Mouse (Mus musculus) spleen, postnatal 14 days (tissue): ENCODE data around the gene Lingo2.
"Not testable (repeated sequence)": the region's sequence is repeated elsewhere in the genome, so short reads cannot be mapped to it uniquely, and the experiment has no call there.

Experiments
- DNase-seq, 2 experiments: peaks; one replicate each; pipeline ENCODE4 v3.0.0; 2021 to 2022; ENCODE audit warnings: low spot score in 2 of 2

Gene Lingo2

DNA sequence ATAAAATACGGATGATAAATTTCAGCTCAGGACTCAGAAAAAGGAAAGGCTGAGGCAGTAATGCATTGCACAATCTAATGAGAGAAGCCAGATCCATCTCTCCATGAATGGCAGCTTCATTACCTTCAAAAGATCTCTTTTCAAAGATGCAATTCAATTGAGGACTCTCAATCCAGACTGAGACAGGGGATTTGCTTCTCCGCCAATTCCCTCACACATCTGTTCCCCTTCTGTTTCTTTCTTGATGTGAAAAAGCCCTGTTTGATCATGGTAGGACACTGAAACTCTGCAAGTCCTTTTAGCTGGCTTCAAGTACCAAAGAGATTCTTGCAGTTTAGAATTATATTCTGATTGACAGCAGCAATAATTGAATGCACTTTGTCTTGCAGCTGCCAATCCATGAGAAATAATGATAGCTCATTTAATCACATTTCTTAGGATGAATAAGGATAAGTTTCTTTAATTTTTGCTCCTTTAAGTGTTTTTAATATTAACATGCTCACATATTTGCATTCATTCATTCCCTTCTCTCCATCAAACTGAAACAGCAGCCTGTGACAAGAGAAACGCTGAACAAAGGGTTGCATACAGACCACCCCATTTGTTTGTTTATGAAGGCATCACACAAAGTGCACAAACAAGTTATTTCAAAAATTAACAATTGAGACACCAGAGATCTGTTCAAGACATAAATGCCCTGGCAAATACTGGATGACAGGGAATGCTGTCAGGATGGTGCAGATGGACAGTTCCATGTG, 870.3 kb downstream of the Lingo2 start:
- DNase-seq: no peak

DNA sequence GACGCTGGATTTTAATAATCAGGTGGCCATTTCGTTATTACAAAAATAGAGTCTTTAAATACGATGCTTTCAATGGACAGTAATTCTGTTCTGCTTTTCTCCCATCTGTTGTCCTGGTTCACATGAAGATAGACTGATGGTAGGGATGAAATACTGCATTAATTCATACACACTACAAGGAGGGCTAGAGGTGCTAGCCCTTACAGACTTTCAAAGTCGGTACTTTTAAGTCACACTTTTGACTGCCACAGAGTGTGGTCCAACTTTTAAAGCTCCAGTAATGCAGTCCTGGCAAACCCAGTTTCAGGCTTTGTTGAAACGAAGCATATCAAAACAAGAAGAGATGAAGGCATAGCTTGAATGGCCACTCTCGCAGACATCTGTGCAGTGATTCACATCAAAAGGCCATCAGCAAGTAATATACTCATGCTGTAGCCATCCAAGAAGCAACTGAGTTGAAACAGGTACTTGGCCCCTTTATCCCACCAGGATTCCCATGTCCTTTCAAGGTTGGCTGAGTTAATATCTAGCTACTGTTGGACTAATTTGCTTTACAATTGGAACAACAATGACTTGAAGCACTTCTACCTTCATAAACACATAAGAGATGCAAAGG, 872.5 kb downstream of the Lingo2 start:
- DNase-seq: no peak

DNA sequence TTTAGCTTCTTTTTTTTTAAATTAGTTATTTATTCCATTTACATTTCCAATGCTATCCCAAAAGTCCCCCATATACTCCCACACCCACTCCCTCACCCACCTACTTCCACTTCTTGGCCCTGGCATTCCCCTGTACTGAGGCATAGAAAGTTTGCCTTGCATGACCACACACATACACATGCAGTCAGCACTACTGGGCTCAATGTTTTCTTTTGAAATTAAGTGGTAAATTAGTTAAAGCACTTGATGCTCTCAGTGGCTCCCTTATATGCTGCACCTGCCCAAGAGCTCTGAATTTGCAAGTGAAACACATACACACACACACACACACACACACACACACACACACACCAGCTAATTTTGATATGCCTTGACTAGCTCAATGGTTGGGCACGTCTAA, 886.8 kb downstream of the Lingo2 start:
- DNase-seq: not testable (repeated sequence)

DNA sequence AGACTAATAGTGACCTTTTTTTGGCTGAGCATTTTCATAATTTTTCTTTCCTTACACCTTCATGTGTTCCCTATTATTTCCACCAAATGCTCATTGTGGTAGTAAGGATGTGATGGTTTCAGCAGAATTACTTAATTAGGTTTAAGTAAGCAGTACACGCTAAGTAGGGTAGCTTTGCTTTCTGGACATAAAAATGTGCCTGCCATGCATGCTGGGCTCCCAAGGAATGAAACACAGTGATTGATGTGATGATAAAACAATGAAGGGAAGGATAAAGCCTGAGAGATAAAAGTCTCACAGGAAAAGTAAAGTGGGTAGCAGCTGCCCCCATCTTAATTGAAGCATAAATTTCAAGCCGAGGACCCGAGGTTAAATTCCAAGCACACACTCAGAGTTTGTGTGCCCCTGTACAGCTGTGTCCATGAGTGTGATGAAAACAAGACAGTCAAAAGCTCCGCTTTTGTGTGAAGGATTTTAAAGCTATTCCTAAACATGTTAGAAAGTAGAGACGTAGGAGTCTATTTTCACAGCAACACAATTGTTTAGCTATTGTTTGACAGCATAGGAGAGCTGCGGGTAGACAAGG, 898.7 kb downstream of the Lingo2 start:
- DNase-seq: no peak

DNA sequence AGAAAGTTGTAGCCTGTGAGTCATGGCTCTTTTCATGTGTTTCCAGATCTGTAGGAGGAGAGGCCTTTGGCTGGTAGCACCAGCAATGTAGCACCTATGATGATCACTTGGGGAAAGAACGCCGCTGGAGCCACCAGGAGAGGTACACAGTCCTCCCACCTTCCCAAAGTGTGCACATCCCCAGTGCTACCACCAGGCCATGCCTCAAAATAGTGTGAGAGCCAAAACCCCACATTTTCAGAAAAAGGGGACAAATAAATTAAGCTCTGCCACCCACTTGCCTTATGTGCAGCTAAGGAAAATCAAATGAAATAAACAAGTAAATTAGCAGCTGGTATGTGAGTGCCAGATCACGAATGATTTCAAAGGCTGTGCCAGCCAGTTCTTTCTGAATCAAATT, 911.2 kb downstream of the Lingo2 start:
- DNase-seq: no peak

DNA sequence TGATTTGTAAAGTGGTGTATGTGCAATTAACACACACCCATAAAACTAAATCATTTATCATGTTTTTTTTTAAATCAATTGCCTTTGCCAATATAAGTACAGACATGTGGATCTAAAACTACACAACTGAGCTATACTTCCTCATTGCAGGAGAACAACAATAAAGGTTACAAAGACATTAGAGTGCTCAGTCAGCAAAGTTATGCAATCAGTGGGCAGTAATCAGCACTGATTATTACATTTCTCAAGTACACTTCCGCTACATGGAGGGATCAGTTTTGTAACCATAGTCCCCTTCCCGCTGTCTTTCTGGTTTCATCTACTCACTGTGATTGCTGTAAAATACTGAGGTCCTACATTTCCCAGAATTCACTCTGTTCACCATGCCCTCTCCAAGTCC, 912.8 kb downstream of the Lingo2 start:
- no peak for DNase-seq

DNA sequence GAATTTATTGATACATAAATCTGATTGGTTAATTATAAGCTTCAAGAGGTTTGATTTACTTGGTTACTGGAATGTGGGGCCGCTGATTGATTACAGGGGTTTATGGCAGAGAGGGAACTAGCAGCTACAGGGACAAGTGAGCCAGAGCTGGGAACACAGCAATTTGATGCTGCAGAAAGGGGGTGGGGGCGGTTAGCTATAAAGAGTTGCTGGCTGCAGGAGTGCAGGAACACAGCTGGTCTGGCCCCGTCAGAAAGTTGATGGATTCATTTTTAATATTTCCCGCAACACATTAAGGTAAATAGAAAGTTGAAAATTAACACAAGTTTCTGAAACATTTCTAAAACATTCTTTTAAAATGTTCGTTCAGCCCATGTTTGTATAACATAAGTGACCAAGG, 919.5 kb downstream of the Lingo2 start:
- DNase-seq: no peak

DNA sequence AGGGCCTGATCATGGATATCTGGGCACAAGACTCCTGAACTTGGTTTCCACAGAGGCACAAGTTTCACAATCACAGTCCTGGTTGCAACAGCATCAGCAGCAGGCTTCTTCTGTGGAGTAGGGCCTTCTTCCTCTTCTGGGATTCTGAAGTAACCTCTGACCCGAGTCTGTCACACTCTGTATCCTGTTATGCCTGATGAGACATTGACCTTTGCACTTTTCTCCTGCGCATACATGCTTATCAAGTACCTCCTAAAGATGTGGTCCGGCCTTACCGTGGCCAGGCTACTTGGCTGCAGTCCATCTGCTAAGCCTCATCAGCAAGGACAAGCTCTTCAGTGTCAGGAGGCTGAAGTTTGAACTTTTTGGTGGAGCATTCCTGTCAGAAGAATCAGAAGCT, 937.4 kb downstream of the Lingo2 start:
- DNase-seq: no peak

DNA sequence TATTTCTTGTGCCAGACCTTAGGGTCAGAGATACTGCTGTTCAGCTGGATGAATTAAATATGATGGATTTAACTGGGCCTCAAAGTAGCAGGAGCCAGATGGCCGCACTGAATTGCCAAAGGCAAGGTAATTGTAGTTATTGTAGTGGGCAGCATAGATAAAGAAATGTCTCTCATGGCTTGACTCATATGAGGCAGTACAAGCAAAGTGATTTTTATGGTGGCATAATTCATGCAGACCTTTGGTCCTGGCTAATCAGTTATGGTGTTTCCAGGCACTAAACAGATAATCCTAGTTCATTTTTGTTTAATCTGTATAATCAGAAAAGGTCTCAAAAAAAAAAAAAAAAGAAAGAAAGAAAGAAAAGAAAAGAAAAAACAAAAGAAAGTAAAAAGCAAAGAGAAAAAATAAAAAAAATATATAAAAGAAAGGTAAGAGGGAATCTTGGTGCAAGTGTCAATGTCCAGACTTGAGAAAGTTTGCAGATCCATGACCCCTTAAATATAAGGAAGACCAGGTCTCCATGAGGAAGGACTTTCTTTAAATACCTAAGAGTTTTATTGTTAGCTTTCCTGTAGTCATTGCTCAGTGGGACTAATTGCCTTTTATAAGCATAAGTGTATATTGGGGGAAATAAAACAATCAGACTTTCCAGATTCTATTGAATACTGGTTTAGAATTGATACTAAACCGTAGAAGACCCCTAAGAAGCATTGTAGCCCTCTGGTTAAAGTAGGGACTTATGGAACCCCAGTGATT, 959.4 kb downstream of the Lingo2 start:
- no peak for DNase-seq

DNA sequence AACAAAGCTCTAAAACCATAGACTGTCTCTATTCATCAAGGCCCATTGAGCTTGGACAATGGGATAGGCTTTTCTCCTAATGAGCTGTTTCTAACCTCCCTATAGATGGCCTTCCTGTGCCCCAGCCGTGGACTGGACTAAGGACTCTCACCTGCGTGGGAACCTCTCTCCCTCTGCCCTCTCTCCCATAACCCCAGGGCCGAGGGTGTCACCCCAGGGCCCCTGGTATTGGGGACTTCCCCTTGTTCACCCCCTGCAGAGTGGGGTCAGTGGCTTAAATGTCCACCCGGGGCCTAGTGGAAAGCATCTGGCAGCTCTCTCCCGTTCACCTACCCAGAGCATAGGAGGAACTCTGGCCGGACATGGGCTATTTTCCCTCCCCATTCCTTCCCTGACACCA, 965.5 kb downstream of the Lingo2 start:
- no peak for DNase-seq

DNA sequence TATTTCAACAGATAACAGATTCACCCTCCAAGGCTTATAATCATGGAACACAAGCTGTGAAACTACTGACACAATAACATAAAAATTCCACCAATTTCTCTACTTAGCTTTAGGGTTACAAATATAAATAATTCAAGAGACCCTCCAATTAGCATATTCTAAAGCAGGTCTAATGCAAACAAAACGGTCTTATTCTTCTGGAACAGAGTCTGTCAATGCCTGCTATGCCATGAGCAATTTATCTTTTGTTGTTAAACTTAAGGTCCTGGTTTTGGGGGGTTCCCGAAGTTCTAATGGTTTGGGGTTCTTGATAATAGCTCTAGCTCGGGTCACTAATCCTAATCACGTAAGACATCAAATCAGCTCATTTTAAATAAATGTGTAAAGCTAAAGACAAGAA, 988.0 kb downstream of the Lingo2 start:
- no peak for DNase-seq

DNA sequence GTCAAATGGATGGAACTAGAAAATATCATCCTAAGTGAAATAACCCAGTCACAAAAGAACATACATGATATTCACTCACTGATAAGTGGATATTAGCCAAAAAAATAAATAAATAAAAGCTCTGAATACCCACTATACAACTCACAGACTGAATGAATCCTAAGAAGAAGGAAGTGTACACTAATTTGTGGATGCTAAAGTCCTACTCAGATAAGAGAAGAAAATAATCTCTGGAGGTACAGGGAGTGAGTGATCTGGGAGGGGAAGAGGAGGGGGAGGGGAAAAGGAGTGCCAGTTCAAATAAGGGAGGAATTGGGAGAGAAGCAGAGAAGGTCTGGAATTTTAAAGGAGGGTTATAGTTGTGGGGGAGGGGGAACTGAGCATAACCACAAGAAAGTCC, 999.7 kb downstream of the Lingo2 start:
- DNase-seq: no peak

DNA sequence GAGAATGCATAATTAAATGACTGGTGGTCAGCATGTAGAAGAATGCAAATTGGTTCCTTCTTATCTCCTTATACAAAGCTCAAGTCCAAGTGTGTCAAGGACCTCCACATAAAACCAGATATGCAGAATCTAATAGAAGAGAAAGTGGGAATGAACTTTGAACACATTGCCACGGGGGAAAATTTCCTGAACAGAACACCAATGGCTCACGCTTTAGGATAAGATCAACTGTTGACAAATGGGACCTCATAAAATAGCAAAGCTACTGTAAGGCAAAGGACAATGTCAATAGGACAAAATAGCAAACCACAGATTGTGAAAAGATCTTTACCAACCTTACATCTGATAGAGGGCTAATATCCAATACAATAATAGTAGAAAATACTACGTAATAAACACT, 1000.3 kb downstream of the Lingo2 start:
- no peak for DNase-seq

DNA sequence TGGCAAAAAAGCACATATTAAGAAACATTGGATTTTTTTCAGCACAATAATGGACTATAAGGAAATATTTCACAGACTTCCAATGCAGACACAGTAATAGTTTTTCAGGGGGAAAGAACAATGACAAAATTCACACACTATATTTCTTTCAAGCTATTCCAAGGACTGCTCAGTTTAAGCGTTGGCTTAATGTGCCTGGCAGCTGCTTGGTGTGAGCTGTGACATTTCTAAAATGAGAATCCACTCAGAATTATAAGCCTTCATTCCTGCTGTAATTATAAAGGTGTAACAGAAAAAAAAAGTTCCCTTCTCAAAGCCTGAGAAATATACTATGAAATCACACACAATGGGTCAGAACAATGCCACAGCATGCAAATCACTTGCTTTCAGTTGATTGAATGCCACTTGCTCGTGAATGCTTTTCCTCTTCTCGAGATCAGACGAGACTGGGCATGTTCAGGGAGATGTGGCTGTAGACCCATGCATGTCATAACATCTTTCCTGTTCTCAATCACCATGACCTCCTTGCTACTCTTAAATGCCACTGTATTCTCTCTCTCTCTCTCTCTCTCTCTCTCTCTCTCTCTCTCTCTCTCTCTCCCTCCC, 1017.4 kb downstream of the Lingo2 start:
- DNase-seq: no peak

DNA sequence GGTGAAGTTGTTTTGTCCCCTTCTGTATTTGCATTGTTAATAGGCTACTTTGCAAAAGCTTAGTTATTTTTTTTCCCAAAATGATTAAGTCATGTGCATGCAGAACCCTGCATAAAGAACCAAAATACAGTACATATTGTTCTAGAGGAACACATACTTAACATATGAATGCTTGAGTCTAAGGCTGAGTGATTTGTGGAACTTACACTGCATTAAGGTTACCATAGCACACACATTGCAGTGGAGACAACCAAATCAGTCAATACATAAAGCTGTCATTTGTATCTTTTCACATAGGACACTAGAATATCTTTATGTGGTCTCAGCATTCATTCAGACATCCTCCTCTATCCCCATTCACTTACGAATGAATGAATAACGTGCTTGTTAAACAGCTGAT, 1023.8 kb downstream of the Lingo2 start:
- DNase-seq: no peak

DNA sequence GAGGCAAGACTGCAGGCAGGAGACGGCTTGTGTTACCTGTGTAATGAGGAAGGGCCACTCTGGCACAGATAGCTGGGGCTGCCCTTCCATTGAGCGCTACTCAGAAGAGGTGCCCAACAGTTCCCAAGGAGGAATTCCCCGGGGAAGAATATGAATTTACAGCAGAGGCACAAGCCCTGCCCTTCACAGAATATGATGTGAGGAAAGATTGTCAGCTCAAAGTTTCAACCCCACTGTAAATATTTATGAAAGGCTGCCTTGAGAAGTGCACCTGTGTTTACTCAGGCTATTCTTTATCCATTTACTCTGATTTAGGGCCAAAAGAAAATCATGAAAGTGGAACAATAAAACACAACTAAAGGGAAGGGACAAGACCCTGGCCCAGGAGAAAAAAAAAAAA, 1034.1 kb downstream of the Lingo2 start:
- DNase-seq: no peak

DNA sequence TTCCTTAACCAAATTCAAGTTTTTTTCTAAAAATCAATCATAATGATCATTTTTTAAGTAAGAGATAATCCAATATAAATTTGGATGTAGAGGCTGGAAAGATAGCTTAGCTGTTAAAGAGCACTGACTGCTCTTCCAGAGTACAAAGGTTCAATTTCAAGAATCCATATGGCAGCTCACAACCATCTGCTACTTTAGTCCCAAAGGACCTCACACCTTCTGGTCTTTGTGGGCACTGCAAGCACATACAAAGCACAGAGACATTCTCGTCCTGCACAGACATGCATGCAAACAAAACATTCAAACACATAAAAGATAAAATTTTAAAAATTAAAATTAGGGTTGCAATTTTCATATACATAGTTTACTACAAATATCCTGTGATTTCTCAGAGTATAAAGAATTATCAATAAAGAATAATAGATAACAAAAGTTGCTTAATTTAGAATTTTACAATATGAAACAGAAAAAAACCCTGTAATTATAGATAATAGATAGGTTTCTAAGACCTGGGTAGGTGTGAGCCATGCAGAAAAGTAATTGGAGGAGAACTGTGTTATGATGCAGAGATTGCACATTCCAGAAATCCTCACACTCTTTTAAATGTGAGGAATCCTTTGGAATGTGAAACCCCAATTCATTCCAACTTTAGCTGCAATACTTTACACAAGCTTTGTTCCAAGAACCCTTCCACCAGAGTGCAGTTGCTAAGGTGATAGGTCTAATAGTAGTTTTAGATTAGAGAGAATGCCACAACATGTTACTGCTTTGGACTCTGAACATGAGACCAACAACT, 1053.6 kb downstream of the Lingo2 start:
- DNase-seq: no peak

DNA sequence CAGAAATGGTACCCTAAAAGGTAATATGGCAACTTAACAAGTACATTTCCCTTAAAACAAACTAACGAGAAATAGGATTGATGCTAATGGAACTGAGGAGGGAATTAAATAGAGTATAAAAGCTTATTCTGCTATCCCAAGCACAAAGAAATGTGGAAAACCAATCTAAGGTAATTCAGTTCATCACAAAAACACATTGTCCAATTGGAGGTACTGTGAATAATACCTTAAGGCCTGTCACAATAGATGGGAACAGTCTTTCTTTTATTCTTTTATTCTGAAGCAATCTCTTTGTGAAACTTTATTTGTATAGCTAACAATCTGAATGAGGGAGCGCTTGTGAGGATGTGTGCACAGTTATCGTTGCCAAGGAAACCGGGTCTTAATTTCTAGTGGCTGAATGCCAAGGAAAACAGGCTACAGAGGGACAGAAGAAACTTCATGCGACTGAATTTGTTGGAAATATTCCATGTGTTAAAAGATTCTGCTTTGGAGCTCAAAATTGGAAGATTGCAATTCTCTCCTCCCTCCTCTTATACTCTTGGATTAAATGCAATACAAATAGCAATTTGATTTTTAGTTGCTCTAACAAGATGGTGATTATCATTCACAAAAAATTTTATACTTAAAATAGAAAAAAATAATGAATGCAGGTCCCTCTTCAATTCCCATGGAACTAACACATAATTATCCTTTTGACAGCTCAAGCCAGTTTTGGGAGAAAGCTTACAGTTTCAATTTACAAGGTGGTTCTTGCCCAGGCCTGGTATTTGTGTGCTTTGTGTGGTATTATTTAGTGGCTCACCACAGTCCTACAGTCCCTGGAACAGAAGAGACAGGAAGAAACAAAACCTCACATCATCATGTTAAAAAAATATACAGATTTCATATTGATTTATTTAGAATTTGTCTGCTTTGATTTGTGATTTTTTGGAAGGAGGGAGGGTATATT, 1065.7 kb downstream of the Lingo2 start:
- DNase-seq: no peak

DNA sequence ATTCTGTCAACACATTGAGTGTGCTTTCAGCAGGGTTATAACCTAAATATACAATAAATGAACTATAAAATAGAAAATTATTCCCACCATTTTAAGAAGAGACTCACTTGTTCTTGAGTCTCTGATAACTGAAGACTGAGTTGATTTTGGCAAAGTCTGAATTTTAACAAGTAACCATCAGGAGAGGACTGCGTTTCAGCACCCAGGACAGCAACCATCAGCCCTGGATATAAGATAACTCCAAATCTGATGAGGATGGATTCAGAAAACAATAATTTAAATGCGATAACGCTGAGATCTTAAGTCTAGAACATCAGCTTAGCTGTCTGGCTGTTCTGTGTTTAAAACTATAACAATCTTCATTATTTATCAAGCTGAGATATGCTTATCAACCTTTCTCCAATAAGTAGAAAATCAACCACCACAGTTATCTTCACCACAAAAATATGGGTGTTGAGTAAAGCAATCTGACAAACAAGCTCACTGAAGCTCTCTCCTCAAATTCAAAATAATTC, 1066.5 kb downstream of the Lingo2 start:
- DNase-seq: no peak

DNA sequence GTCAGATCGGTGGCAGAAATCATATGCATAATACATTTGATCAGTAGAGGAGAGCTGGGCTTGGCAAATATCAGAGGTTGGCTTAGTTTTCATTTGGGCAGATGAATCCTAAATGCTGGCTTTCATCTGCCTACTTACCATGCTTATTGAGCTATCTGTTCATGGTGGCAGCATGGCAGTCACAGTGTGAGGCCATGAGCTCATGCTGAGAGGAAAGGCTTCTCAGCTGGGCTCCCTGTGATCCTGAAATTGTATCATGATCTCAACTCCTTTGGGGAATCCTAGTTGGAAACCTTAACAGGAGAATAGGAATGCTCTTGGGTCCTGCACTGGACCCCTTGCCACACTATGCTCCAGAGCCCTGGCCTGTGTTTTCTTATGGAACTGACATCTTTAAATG, 1105.0 kb downstream of the Lingo2 start:
- no peak for DNase-seq
